Mouse (Mus musculus) ES-Bruce4 (cell line): ENCODE measurements around the gene Vsx2.

Experiments used
- CTCF ChIP-seq: IDR thresholded peaks from one replicate; pipeline ENCODE4 v1.8.1; 2011; ENCODE audit warnings: low read depth, low read length
- EP300 ChIP-seq: IDR thresholded peaks from 2 replicates; pipeline ENCODE4 v1.6.1; 2011; ENCODE audit warnings: low read depth, low read length; ENCODE audit not compliant: insufficient read depth
- POLR2A ChIP-seq: IDR thresholded peaks from one replicate; pipeline ENCODE4 v1.8.1; 2011; ENCODE audit warnings: low read length; ENCODE audit not compliant: insufficient read depth

GRCm38 (mm10) chr12:84589825-84590761 lies 20.5 kb downstream of the Vsx2 start:
- 0 out of 2 replicates have a peak, but pooled peaks have one; percentile 3 for TF ChIP-seq EP300
- TF ChIP-seq POLR2A, result no peak
- peak; percentile 100 for TF ChIP-seq CTCF
